Mouse (Mus musculus) spleen, postnatal 10 days (tissue): ENCODE results near the gene Abca6.

Source experiments
- DNase-seq, 2 experiments: peaks; one replicate each; pipeline ENCODE4 v3.0.0; 2021 to 2022; ENCODE audit warnings: low spot score in 2 of 2

The Abca6 gene

GRCm38 (mm10) chr11:110251534-110251933 is at the start of gene Abca6:
Gene Abca6 (minus strand): TSS chr11:110251776.
- DNase-seq, result no peak

- DNase-seq, result no peak
Observed at GRCm38 (mm10) chr11:110297917-110298533, 46.4 kb upstream of the Abca6 start.

GRCm38 (mm10) chr11:110290586-110290985 is 39.0 kb upstream of the Abca6 start:
- DNase-seq, result no peak

GRCm38 (mm10) chr11:110288423-110288822 is 36.8 kb upstream of the Abca6 start:
- no peak for DNase-seq

- no peak for DNase-seq
Observed at GRCm38 (mm10) chr11:110287694-110288093, 36.1 kb upstream of the Abca6 start.

- no peak for DNase-seq
Observed at GRCm38 (mm10) chr11:110286331-110286730, 34.8 kb upstream of the Abca6 start.

- no peak for DNase-seq
Observed at GRCm38 (mm10) chr11:110284849-110285248, 33.3 kb upstream of the Abca6 start.

- DNase-seq, result no peak
Observed at GRCm38 (mm10) chr11:110284185-110284787, 32.7 kb upstream of the Abca6 start.

- DNase-seq, result no peak
Observed at GRCm38 (mm10) chr11:110274794-110275193, 23.2 kb upstream of the Abca6 start.

- DNase-seq, result peak in 1 of 2 experiments; percentile 61
Observed at GRCm38 (mm10) chr11:110271745-110272144, 20.2 kb upstream of the Abca6 start.

GRCm38 (mm10) chr11:110268244-110268844 is 16.8 kb upstream of the Abca6 start:
- DNase-seq, result peak; percentile 77 to 92

- no peak for DNase-seq
Observed at GRCm38 (mm10) chr11:110267232-110267631, 15.7 kb upstream of the Abca6 start.

- DNase-seq, result no peak
Observed at GRCm38 (mm10) chr11:110266757-110267156, 15.2 kb upstream of the Abca6 start.

- no peak for DNase-seq
Observed at GRCm38 (mm10) chr11:110261867-110262266, 10.3 kb upstream of the Abca6 start.

- DNase-seq, result no peak
Observed at GRCm38 (mm10) chr11:110257911-110258310, 6.3 kb upstream of the Abca6 start.

GRCm38 (mm10) chr11:110257061-110257460 is 5.5 kb upstream of the Abca6 start:
- DNase-seq, result no peak

GRCm38 (mm10) chr11:110252256-110252655 is 680 bp upstream of the Abca6 start:
- no peak for DNase-seq

- no peak for DNase-seq
Observed at GRCm38 (mm10) chr11:110244730-110245129, 6.8 kb downstream of the Abca6 start.

- DNase-seq, result no peak
Observed at GRCm38 (mm10) chr11:110237466-110237865, 14.1 kb downstream of the Abca6 start.

GRCm38 (mm10) chr11:110232975-110233374 is 18.6 kb downstream of the Abca6 start:
- DNase-seq, result no peak

- DNase-seq, result no peak
Observed at GRCm38 (mm10) chr11:110217118-110217517, 34.5 kb downstream of the Abca6 start.

- no peak for DNase-seq
Observed at GRCm38 (mm10) chr11:110203930-110204329, 47.6 kb downstream of the Abca6 start.

GRCm38 (mm10) chr11:110198882-110199281 is 52.7 kb downstream of the Abca6 start:
- DNase-seq, result no peak
